ENCODE assay signal across 8 mouse cellular contexts in genomic region chr11:46236976-46237375, GRCm38 (mm10). TPM values are rescaled to one million over a fixed set of nuclear protein-coding genes. Genes with fewer than 3 reads are reported as not detected.
DNase-seq lines count a peak whose midpoint lies in the region; ATAC-seq and TF ChIP-seq lines count a peak whose summit lies in the region.
"Had no signal": no experiment of that assay in that cellular context is flagged by ENCODE, and none has a peak within 500 bp of the region (broad histone marks: within the 10 kb centered on the region; RNA-seq: fewer than 3 reads in every experiment).

No protein-coding gene starts in this region.

- 40% methylated on average over 4 of the region's 4 CpGs for WGBS in large intestine, adult 2 months
- WGBS in lung, postnatal 0 days = 36% methylated on average over 4 of the region's 4 CpGs

- no peak overlapping the region for H3K4me3 ChIP-seq in lung, postnatal 0 days (ENCODE audit: low read depth, low read length)
- H3K4me3 ChIP-seq: neural tube, embryonic 13.5 days had no signal

- TF ChIP-seq EP300 in lung, postnatal 0 days (IDR thresholded peaks at IDR 0.05) = no peak

- H3K4me2 ChIP-seq in lung, postnatal 0 days (replicated peaks; ENCODE audit: low read depth, low read length) = no peak overlapping the region
- H3K4me2 ChIP-seq: neural tube, embryonic 13.5 days had no signal

- no peaks in the 10 kb centered on the region for H3K4me1 ChIP-seq in lung, postnatal 0 days (ENCODE audit: insufficient read depth, low read depth, low read length)

- H3K36me3 ChIP-seq in lung, postnatal 0 days (ENCODE audit: insufficient read depth, low read length) = no peaks in the 10 kb centered on the region

- TF ChIP-seq CTCF in lung, postnatal 0 days (IDR thresholded peaks at IDR 0.05) = peak; percentile 53

- no peak overlapping the region for H3K9ac ChIP-seq in lung, postnatal 0 days (replicated peaks; ENCODE audit: low read depth)
- H3K9ac ChIP-seq: neural tube, embryonic 13.5 days had no signal

- no peaks in the 10 kb centered on the region for H3K9me3 ChIP-seq in lung, postnatal 0 days (ENCODE audit: low read length)
- H3K9me3 ChIP-seq: neural tube, embryonic 13.5 days had no signal

- peak; percentile 46 for DNase-seq in ovary, postnatal 14 days (ENCODE audit: low spot score)
- DNase-seq in ovary, postnatal 10 days (ENCODE audit: low spot score) = no peak
- DNase-seq in adrenal gland, postnatal 10 days = peak; percentile 86
- peak; percentile 78 for DNase-seq in embryo, embryonic 10.5 days (ENCODE audit: low spot score)
- peak; percentile 11 for DNase-seq in large intestine, adult 2 months (ENCODE audit: low read depth, low spot score)
- peak; percentile 51 for DNase-seq in lung, postnatal 0 days (ENCODE audit: low spot score)
- peak; percentile 75 to 93 for DNase-seq in spleen, postnatal 4 days (ENCODE audit: low spot score in 2 of 2)

- no peak overlapping the region for H3K27ac ChIP-seq in lung, postnatal 0 days (ENCODE audit: low read length)
- H3K27ac ChIP-seq: neural tube, embryonic 13.5 days had no signal

- no peaks in the 10 kb centered on the region for H3K27me3 ChIP-seq in lung, postnatal 0 days (replicated peaks; ENCODE audit: insufficient read depth, low read length)
- H3K27me3 ChIP-seq: neural tube, embryonic 13.5 days had no signal

- no peak for ATAC-seq in lung, postnatal 0 days

RNA-seq across cellular contexts. Expression of gene Fndc9, which starts 1.6 kb away (rescaled TPM):
- total RNA-seq in adrenal gland, postnatal 10 days (2021) = not detected
- not detected in 2 replicates for polyA plus RNA-seq in large intestine, adult 2 months (2012; rRNA removed)
- polyA plus RNA-seq in lung, postnatal 0 days (2015; fragmentation: Nextera tagmentation; extraction: Ambion mirVana) = not detected in 2 replicates
